Mouse (Mus musculus): ENCODE data around the gene Cfap58.
A peak's percentile ranks its signal among the peaks of the same experiment; 100 is the strongest.

DNA sequence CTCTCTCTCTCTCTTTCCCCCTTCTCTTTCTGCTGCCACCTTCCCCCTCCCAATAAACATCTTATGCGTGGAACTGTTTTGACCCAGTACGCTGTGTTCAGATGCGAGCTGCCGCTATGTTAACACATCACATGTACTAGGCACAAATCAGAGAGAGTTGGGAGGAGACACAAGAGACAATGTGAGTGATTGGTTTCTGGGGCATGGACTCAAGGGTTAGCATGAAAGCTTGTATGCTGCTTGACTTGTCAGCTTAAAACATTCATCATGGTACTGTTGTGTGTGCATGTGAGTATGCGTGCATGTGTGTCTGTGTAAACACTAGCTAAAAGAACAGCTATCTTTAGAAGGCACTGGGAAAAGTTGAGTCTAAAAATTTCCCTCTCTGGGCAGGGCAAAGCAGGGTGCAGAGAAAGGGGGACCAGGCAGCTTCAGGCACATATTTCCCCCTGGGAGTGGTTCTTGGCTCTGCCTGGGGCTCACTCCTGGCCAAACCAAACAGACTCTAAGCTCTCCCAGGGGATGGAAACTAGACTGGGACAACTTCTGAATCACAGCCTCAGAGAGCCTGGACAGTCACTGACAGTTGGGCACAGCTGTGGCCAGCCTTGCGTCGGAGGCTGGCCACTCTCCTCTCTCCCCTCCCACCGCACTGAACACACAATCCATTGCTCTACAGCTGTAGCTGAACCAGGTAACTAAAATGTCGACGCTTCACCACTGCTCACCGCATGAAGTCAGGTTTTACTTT lies 45.7 kb upstream of the Cfap58 start:
- TF ChIP-seq POLR2A (IDR thresholded peaks at IDR 0.05; ENCODE audit: insufficient read depth, low read depth, low read length): no peak
- TF ChIP-seq CTCF (IDR thresholded peaks at IDR 0.05): no peak
- 0 out of 2 replicates have a peak, but pooled peaks have one; percentile 49 for TF ChIP-seq EP300 (IDR thresholded peaks at IDR 0.05; ENCODE audit: insufficient read depth, low read depth, low read length)
